Mouse (Mus musculus) liver, postnatal 0 days (tissue): ENCODE results near the gene Ankrd6. TPM values are rescaled to one million over a fixed set of nuclear protein-coding genes. Genes with fewer than 3 reads are reported as not detected.
A peak's percentile ranks its signal among the peaks of the same experiment; 100 is the strongest.

Source experiments
- ATAC-seq: fragments of 200-750 bp; cut with Nextera tagmentation; 2 replicates; pipeline ENCODE4 v1.8.0; 2017; ENCODE audit warnings: mild to moderate bottlenecking, moderate library complexity
- DNase-seq: peaks from one replicate; pipeline ENCODE4 v3.0.0-alpha.2; 2016
- H3K27ac ChIP-seq: fragments of 300-500 bp; sonication (generic); 2 replicates; pipeline ENCODE4 v1.5.1; 2014; ENCODE audit warnings: antibody characterized with exemption, moderate library complexity, mild to moderate bottlenecking, low read depth
- H3K27me3 ChIP-seq: fragments of 300-500 bp; sonication (generic); 2 replicates; pipeline ENCODE4 v1.6.1; 2014; ENCODE audit warnings: low read length, control low read depth, mixed read lengths; ENCODE audit not compliant: insufficient read depth
- H3K36me3 ChIP-seq: fragments of 300-500 bp; sonication (generic); replicated peaks from 2 replicates; pipeline ENCODE4 v1.6.1; 2014; ENCODE audit warnings: mild to moderate bottlenecking, control low read depth, low read length, moderate library complexity, mixed read lengths; ENCODE audit not compliant: insufficient read depth
- H3K4me1 ChIP-seq: fragments of 300-500 bp; sonication (generic); 2 replicates; pipeline ENCODE4 v1.6.1; 2014; ENCODE audit warnings: antibody characterized with exemption, mild to moderate bottlenecking, control low read depth; ENCODE audit not compliant: insufficient read depth
- H3K4me2 ChIP-seq: fragments of 300-500 bp; sonication (generic); 2 replicates; pipeline ENCODE4 v1.6.1; 2014; ENCODE audit warnings: low read depth, mild to moderate bottlenecking, low read length, moderate library complexity, mixed read lengths
- H3K4me3 ChIP-seq: fragments of 300-500 bp; sonication (generic); 2 replicates; pipeline ENCODE4 v1.5.1; 2014; ENCODE audit warnings: low read depth, low read length
- H3K9ac ChIP-seq: fragments of 300-500 bp; sonication (generic); replicated peaks from 2 replicates; pipeline ENCODE4 v1.6.1; 2014; ENCODE audit warnings: mild to moderate bottlenecking, moderate library complexity
- H3K9me3 ChIP-seq: fragments of 300-500 bp; sonication (generic); 2 replicates; pipeline ENCODE4 v1.6.1; 2016; ENCODE audit warnings: mild to moderate bottlenecking, control low read depth, low read length, mixed read lengths
- CTCF ChIP-seq: sonication (generic); IDR thresholded peaks from 2 replicates; pipeline ENCODE4 v1.5.1; 2016; ENCODE audit warnings: antibody characterized with exemption, low read depth
- EP300 ChIP-seq: IDR thresholded peaks from 2 replicates; pipeline ENCODE4 v1.6.1; 2016; ENCODE audit warnings: antibody characterized with exemption, low read depth, mild to moderate bottlenecking
- WGBS: fragments of 180-500 bp; shearing (Covaris S2); extraction: QIAGEN DNeasy Blood & Tissue Kit; methylation state at CpG from one replicate; pipeline ENCODE4 v1.1.7; 2014; ENCODE audit not compliant: insufficient replicate concordance; 5-methylcytosine and 5-hydroxymethylcytosine counted together
- polyA plus RNA-seq: library from polyadenylated mRNA; unstranded; fragments of >200 nt; fragmentation: Nextera tagmentation; extraction: Ambion mirVana; gene quantifications from 2 replicates; pipeline ENCODE4 v1.2.1, GENCODE M21; 2015

Ankrd6 gene
- polyA plus RNA-seq, 1 experiment from 2014 or later, result 0.54 TPM

- H3K36me3 ChIP-seq, result no peaks in the 10 kb centered on the region
- no peak overlapping the region for H3K4me2 ChIP-seq
- WGBS, result 62% methylated on average over 8 of the region's 8 CpGs
- H3K9me3 ChIP-seq, result no peaks in the 10 kb centered on the region
- ATAC-seq (no peak), DNase-seq (no peak)
- TF ChIP-seq CTCF, result no peak
- TF ChIP-seq EP300, result no peak
- no peak overlapping the region for H3K27ac ChIP-seq
- no peak overlapping the region for H3K4me3 ChIP-seq
- no peaks in the 10 kb centered on the region for H3K27me3 ChIP-seq
- no peak overlapping the region for H3K9ac ChIP-seq
- no peaks in the 10 kb centered on the region for H3K4me1 ChIP-seq
Measured at GRCm38 (mm10) chr4:32824254-32824653, 126.4 kb downstream of the Ankrd6 start.

DNA sequence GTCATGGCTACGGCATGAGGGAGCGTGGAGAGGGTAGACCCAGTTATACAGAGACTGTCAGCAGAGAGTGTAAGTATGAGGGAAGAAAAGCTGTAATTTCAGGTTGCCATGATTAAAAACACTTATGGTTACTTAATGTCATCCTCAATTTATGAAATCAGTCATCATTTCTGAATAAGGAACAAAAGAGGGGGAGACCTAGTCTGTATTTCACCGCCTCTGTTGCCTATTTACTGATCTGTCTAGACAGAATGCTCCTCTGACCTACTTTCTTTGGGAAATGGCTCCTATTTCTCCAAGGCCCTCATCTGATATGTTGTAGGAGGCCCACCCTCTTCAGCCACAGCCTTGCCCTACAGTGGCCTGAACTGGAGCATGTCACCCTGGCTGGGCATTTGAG, 130.0 kb downstream of the Ankrd6 start:
- H3K4me3 ChIP-seq, result no peak overlapping the region
- no peaks in the 10 kb centered on the region for H3K4me1 ChIP-seq
- no peak for TF ChIP-seq EP300
- no peak for TF ChIP-seq CTCF
- H3K27ac ChIP-seq, result no peak overlapping the region
- H3K36me3 ChIP-seq, result no peaks in the 10 kb centered on the region
- H3K4me2 ChIP-seq, result no peak overlapping the region
- WGBS, result 86% methylated on average over 3 of the region's 3 CpGs
- ATAC-seq, result no peak
- H3K9me3 ChIP-seq, result no peaks in the 10 kb centered on the region
- no peaks in the 10 kb centered on the region for H3K27me3 ChIP-seq
- no peak overlapping the region for H3K9ac ChIP-seq
- no peak for DNase-seq

DNA sequence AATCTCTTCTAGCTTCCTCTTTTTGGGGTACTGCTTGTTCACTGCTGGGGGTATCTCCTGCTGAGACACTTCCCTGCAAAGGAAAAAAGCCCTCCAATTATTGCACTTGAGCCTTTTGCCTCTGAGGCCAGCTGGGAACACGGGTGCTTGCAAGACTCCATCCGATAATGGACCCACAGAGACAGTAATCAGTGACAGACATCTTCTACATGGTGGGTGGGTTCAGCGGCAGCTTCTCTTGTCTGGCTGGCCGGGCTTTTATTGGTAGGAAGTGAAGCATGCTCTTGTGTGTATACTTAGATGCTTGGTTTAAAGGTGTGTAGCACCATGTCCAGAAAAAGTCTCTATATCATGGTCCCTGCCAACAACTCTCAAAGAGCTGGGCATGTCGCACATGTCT, 133.2 kb downstream of the Ankrd6 start:
- no peak overlapping the region for H3K4me2 ChIP-seq
- WGBS, result 60% methylated on average over 5 of the region's 5 CpGs
- DNase-seq, result no peak

GRCm38 (mm10) chr4:32800577-32801170, 150.0 kb downstream of the Ankrd6 start:
- H3K9ac ChIP-seq, result peak overlapping the region; percentile 87
- DNase-seq (no peak), ATAC-seq (peak; percentile 18; the same call in 1 of the 2 replicates)
- H3K4me3 ChIP-seq, result peak overlapping the region; percentile 89
- H3K27ac ChIP-seq, result peak overlapping the region; percentile 98
- no peaks in the 10 kb centered on the region for H3K27me3 ChIP-seq
- TF ChIP-seq EP300, result no peak
- H3K36me3 ChIP-seq, result no peaks in the 10 kb centered on the region
- H3K4me2 ChIP-seq, result peak overlapping the region; percentile 89
- 7% methylated on average over 9 of the region's 9 CpGs for WGBS
- no peaks in the 10 kb centered on the region for H3K9me3 ChIP-seq
- H3K4me1 ChIP-seq, result 0 out of 2 replicates have a peak, but pooled peaks cover 5% of the 10 kb centered on the region

More for the DNA sequence above, 133.2 kb downstream of the Ankrd6 start:
- no peak for ATAC-seq
- H3K27ac ChIP-seq, result no peak overlapping the region
- no peaks in the 10 kb centered on the region for H3K9me3 ChIP-seq
- TF ChIP-seq CTCF (no peak), EP300 (no peak)
- no peak overlapping the region for H3K9ac ChIP-seq
- no peaks in the 10 kb centered on the region for H3K27me3 ChIP-seq
- no peaks in the 10 kb centered on the region for H3K36me3 ChIP-seq
- H3K4me3 ChIP-seq, result no peak overlapping the region
- H3K4me1 ChIP-seq, result no peaks in the 10 kb centered on the region

DNA sequence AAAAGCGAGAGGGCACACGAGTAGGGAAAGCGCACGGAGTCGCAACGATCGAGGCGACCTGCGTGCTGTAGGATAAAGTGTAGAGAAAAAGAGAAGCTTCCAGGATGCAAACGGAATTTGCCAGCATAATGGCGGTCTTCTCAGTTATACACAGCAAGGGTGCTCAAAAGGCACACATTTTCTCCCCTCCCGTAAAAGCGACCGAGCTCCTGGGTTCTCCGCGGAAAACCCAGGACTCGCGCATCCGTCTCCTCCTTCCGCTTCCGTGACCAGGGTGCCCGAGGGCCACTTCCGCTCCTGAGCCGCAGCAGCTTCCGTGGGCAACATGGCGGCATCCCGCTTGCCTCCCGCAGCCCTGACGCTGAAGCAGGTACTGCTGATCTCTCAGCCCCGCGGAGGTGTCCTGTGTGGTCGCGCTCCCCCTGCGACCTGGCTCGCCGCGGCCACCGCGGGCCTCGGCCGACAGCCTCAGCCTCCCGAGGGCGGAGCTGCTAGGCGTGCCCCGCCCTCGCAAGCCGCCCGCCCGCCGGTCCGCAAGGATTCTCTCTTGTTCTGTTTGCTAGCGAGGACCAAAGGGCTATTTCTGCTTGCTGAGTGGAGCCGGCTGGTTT, 150.6 kb downstream of the Ankrd6 start, which contains the start of gene Lyrm2:
TSS of gene Lyrm2 (plus strand) at position 288 of the 611 bp plus-strand sequence.
- no peaks in the 10 kb centered on the region for H3K36me3 ChIP-seq
- H3K4me2 ChIP-seq, result peak within 1 kb of the TSS; percentile 89
- H3K4me3 ChIP-seq, result peak within 1 kb of the TSS; percentile 89
- peak; percentile 86 for DNase-seq
- under 1% methylated on average over 53 of the region's 53 CpGs for WGBS
- H3K27ac ChIP-seq, result peak within 1 kb of the TSS; percentile 98
- TF ChIP-seq CTCF, result no peak
- TF ChIP-seq EP300, result no peak
- no peaks in the 10 kb centered on the region for H3K27me3 ChIP-seq
- peak within 1 kb of the TSS; percentile 87 for H3K9ac ChIP-seq
- 0 out of 2 replicates have a peak, but pooled peaks cover 5% of the 10 kb centered on the region for H3K4me1 ChIP-seq
- no peaks in the 10 kb centered on the region for H3K9me3 ChIP-seq
- ATAC-seq, result peak; percentile 93

GRCm38 (mm10) chr4:32798976-32799375, 151.7 kb downstream of the Ankrd6 start:
- Histone ChIP-seq H3K4me3 (no peak overlapping the region), H3K4me1 (0 out of 2 replicates have a peak, but pooled peaks cover 5% of the 10 kb centered on the region), H3K9me3 (no peaks in the 10 kb centered on the region), H3K27ac (no peak overlapping the region), H3K36me3 (no peaks in the 10 kb centered on the region), H3K9ac (no peak overlapping the region), H3K27me3 (no peaks in the 10 kb centered on the region), H3K4me2 (no peak overlapping the region)
- WGBS, result 95% methylated on average over 4 of the region's 4 CpGs
- DNase-seq (no peak), ATAC-seq (no peak)
- TF ChIP-seq EP300, result no peak
- no peak for TF ChIP-seq CTCF
